Mouse (Mus musculus) left cerebral cortex, postnatal 25 days (tissue): ENCODE measurements at regions not wholly inside any gene's neighbourhood (a gene's known extent, or its start where the extent isn't known, plus 50 kb on each side); places are given as distances from the start of the nearest gene placed in this dataset.

Experiments used
- DNase-seq, 2 experiments: peaks; one replicate each; pipeline ENCODE4 v3.0.0; 2022; ENCODE audit warnings: low spot score in 2 of 2, mixed read lengths in 1 of 2
- intact Hi-C: fragments of 180-260 bp; cut with DNase I; formaldehyde crosslinking; loops from one replicate; pipeline ENCODE4 v1.15.1; 2025

- DNase-seq: no peak
- intact Hi-C loops: loop anchor here (5.0 to 10.0 kb wide), 2 partner anchors 680 to 722 kb away; partner anchors contain the start of gene Hoxd8
These were observed 234.7 kb upstream of the Hnrnpa3 start for GRCm38 (mm10) chr2:75424363-75424762.

DNA sequence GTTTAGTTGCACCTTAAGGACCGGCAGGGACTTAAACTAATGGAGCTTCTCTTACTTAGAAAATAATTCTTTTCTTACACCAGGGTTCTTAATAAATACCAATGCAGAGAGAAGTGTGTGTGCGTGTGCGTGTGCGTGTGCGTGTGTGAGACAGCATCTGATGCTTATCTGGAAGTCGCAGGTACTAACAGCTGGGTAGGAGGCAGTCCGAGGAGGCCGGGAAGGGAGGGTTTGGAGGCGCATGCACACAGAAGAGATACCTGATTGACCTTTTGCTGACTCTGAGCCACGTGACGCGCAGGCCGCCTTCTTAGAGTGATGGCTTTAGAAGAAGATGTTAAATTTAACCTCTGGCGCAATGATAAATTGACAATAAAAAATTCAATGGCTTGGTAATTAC, 234.2 kb upstream of the Hnrnpa3 start:
- intact Hi-C loops: loop anchor here (5.0 to 10.0 kb wide), 2 partner anchors 680 to 723 kb away; partner anchors contain the start of gene Hoxd8

GRCm38 (mm10) chr2:75425384-75425783, 233.7 kb upstream of the Hnrnpa3 start:
- intact Hi-C loops: loop anchor here (10.0 kb wide), 1 partner anchor 681 kb away; no protein-coding TSS in a partner anchor
- no peak for DNase-seq

More for the DNA sequence above, 234.2 kb upstream of the Hnrnpa3 start:
- DNase-seq: no peak

DNA sequence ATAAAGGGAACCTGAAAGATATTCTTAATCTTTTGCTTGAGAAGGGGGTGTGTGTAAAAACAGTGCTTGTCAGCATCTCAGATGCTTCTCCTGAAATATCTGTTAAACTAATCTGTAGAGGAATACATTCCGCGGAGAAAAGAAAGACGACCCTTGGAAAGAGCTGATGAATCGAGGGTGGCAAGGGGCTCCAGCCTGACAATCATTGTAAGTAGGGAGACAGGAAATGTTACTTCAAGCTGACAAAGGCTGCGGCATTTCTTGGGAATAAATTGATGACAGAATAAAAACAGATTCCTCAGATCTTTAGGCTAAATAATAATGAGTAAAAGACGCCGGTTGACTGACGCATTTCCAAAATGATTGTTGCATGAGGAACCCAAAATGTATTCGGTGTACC, 233.3 kb upstream of the Hnrnpa3 start:
- DNase-seq: no peak
- intact Hi-C loops: loop anchor here (10.0 kb wide), 1 partner anchor 681 kb away; no protein-coding TSS in a partner anchor

DNA sequence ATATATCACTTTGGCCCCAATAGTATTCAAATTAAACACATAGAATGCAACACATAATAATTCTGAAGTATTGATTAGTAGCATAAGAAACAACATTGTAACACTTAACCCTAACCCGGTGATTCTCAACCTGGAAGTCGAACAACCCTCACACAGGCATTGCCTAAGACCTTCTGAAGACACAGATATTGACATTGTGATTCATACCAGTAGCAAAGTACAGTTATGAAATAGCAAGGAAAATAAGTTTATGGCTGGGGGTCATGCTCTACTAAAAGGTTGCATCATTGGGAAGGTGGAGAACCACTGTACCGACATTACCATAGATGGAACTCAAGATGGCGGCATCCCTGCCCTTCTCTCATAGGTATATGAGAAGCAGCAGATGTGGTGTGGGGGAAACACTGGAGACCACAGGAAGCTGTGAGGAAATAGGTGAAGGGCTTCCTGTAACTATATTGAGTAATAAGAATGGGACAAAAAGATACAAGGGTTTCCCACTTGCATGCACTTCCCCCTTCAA, 231.1 kb upstream of the Hnrnpa3 start:
- no peak for DNase-seq
- intact Hi-C loops: loop anchor here (10.0 kb wide), 1 partner anchor 683 kb away; no protein-coding TSS in a partner anchor

DNA sequence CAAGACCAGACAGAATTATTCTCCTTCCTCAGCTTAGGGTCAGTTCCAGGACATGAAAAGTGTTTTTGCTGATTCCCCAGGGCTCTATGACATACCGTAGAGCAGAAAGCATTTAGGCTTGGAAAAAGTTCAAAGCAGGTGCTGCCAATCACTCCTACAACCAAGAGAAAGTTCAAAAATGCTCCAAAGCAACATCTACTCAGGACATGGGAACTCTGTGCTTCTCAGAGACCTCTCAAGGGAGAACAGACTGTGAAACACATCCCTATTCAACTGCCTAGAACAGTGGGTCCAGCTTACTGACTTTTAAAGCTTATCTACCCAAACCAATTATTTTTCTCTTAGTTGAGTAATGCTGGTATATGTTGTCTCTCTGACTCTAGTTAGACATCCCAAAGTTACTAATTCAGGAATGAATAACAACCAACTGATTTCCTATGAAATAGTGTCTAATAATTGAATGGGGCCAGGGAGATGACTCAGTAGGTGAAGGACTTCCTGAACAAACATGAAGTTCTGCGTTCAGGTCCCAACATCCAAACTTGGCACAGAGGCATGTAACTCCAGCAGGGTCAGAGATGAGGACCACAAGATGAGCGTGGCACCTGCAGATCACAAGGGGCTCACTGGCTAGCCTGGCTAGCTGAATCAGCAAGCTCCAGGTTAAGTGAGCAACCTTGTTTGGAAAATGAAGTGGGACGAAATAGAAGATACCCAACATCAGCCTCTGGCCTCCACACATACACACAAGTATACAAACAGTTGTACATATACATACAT, 228.7 kb upstream of the Hnrnpa3 start:
- intact Hi-C loops: no loop called here
- no peak for DNase-seq

GRCm38 (mm10) chr2:75431981-75432380, 227.1 kb upstream of the Hnrnpa3 start:
- intact Hi-C loops: no loop called here
- no peak for DNase-seq

DNA sequence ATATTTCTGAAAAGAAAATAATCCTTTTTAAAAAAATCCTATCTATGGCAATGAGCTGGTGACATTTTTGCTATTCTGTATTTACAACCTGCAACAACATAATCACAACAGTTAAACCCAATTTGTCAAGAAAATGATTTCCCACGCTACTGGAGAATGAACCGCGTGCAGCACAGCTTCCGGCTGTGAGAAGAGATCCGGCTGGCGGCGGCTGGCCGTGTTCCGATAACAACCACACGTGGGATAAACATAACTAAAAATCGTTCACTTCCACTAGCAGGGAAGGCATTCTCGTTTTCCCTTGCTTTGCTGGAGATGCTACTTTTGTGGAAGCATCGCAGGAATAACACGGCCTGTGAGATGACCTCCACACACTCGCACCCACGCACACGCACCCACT, 224.5 kb upstream of the Hnrnpa3 start:
- no peak for DNase-seq
- intact Hi-C loops: no loop called here

- intact Hi-C loops: no loop called here
- DNase-seq: no peak
These were observed 219.4 kb upstream of the Hnrnpa3 start for GRCm38 (mm10) chr2:75439522-75440230.

DNA sequence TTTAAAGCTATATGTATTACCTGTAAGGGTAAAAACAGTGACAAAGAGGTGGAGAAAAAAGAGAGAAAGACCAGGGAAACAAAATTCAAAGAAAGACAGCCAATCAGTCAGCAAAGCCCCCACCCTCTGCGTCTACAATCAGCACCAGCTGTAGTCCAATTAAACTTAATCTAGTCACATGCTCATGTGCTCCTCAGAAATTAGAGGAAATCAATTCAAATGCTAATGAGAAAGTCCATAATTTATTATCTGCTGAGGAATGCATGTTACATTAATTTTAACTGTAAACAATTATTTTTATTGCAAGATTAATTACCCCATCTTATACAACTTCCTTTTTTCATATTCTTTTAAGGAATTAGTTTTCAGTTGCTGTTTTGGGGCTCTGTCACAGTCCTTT, 216.4 kb upstream of the Hnrnpa3 start:
- DNase-seq: no peak
- intact Hi-C loops: no loop called here

GRCm38 (mm10) chr2:75445189-75445588, 213.9 kb upstream of the Hnrnpa3 start:
- no peak for DNase-seq
- intact Hi-C loops: no loop called here

GRCm38 (mm10) chr2:75446996-75447715, 211.9 kb upstream of the Hnrnpa3 start:
- intact Hi-C loops: no loop called here
- no peak for DNase-seq

- intact Hi-C loops: no loop called here
- no peak for DNase-seq
These were observed 210.8 kb upstream of the Hnrnpa3 start for GRCm38 (mm10) chr2:75448221-75448620.

GRCm38 (mm10) chr2:75451846-75452267, 207.2 kb upstream of the Hnrnpa3 start:
- DNase-seq: no peak
- intact Hi-C loops: no loop called here

- intact Hi-C loops: no loop called here
- DNase-seq: no peak
These were observed 206.6 kb upstream of the Hnrnpa3 start for GRCm38 (mm10) chr2:75452274-75453148.

DNA sequence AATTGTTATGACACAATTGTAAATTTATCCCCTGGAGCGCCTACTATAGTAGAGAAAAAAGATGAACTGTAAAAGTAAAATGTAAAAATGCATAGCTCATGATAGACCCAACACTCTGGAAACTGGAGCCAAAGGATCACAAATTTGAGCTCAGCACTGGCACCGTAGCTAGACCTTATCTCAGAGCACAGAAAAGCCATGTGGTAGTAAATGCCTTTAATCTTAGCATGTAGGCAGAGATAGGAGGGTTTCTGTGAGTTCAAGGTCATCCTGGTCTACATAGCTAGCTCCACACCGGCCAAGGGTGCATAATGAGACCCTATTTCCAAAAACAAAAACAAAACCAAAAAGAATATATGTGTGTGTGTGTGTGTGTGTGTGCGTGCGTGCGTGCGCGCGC, 203.6 kb upstream of the Hnrnpa3 start:
- intact Hi-C loops: no loop called here
- no peak for DNase-seq

DNA sequence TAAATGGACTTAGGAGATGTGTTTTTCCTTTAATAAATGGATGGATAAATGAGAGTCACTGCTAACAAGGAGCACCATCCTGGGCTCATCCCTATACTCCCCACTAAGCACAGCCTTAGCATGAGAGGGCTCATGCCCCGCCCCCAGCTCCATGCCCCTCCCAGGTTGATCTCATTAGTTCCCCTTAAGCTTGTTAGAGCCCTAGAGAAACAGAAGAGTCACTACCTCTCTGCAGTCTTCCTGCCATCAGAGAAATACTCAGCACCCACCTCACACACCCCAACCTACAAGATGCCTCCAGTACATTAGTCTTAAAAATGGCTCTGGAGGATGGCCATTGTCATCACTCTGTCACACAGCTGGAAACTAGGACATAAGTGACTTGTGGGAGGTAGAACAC, 202.8 kb upstream of the Hnrnpa3 start:
- intact Hi-C loops: no loop called here
- DNase-seq: peak in 1 of 2 experiments; percentile 18

- no peak for DNase-seq
These were observed 201.6 kb upstream of the Hnrnpa3 start for GRCm38 (mm10) chr2:75457423-75457822.

DNA sequence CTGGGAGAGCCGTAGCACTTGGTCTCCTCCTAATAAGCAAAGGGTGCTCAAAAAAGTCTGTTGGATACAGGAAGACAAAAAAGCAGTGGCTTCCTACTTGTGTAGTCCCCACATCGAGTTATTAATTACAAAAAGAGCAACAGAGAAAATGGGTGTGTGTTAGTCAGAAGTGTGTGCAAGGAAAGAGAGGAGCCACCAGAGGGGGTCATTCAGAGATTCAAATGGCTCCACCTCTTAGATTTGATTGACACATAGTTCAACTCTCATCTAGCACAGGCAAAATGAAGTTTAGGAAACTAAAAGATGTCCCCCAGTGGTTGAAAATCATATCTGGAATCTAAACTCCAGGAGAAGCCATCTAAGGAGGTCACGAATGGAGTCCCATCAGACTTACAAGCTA, 200.2 kb upstream of the Hnrnpa3 start:
- DNase-seq: no peak
- intact Hi-C loops: no loop called here

More at GRCm38 (mm10) chr2:75457423-75457822, 201.6 kb upstream of the Hnrnpa3 start:
- intact Hi-C loops: no loop called here
